Mouse (Mus musculus) neural tube, embryonic 10.5 days (tissue): ENCODE data around the gene Exog.

Source experiments
- DNase-seq: peaks from one replicate; pipeline ENCODE4 v3.0.0-alpha.2; 2017; ENCODE audit warnings: low spot score; ENCODE audit errors: extremely low spot score

Exog gene

GRCm38 (mm10) chr9:119503613-119504012 is 58.9 kb downstream of the Exog start:
- no peak for DNase-seq

DNA sequence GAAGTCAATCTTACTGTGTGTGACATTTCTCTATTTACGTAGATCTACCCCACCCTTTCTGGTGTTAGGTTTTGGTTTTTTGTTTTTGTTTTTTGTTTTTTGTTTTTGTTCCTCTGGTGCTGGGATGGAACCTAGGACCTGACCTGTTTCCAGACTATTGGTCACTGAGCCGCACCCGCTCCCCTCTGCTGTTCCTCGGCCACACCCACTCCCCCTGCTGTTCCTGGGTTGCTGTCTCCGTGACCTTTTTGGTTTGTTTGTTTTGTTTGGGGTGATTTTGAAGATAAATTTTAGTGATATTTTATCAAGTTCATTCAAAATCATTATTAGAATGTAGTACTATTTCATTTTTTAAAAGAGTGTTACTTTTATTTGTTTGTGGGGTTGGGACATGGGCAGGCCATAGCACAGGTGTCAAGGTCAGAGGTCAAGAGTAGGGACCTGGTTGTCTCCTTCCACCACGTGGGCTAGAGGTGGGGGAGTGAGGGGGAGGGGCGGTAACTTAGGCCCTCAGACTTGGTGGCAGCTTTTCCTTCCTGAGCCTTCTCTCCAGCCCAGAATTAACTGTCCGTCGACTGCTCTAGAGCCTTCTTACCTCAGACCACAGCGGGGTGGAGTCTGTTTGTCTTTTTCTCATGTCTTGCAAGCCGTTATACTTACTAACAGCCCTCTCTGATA is 60.4 kb downstream of the Exog start:
- no peak for DNase-seq

- no peak for DNase-seq
These were observed 66.2 kb downstream of the Exog start for GRCm38 (mm10) chr9:119510902-119511301.

DNA sequence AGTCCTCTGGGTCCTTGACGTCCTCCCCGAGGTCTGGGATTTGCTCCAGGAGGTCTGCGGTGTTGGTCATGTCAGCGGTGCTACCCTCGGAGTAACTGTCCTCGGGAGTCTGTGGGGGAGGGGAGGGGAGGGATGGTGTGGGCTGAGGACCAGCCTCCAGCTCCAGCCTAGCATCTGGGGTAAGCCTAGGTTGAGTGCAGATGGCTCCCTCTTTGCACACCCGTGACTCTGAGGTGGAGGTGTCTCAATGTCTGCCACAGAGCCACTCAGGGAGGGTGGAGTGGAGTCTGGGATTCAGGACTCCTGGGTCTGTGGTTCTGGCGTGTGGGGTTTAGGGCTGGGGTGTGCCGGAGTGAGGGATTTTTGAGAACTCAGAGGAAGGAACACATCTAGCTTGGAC is 68.2 kb downstream of the Exog start:
- no peak for DNase-seq

- no peak for DNase-seq
These were observed 69.1 kb downstream of the Exog start for GRCm38 (mm10) chr9:119513816-119514215.

- DNase-seq = no peak
These were observed 70.2 kb downstream of the Exog start for GRCm38 (mm10) chr9:119514986-119515385.
